Mouse (Mus musculus) naive thymus-derived CD4-positive, alpha-beta T cell, adult 2 months (primary cell): Measurements from ENCODE around the gene Col19a1.
"Not testable (repeated sequence)": the region's sequence is repeated elsewhere in the genome, so short reads cannot be mapped to it uniquely, and the experiment has no call there.

Source experiments
- DNase-seq: peaks from one replicate; pipeline ENCODE4 v3.0.0-alpha.2; 2011; ENCODE audit warnings: low read depth

Col19a1 gene

DNA sequence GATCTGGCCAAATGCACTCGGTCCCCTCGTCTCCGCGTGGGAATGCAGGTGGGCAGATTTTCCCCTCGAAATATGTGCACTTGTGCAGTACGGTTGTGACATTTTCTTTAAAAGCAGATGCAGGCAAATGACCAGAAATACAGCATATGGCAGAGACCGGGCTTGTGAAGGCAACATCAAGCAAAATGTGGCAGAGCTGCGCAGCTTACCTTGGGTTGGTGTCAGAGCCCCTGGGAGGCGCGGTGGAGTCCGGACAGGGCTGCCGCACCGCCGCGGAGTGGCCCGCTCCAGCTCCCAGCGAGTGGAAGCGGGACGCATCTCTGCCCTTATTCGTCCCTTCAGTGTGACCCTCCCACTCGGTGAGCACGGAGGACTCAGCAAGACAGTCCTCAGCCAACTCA lies at the start of gene Col19a1:
Col19a1 (minus strand) TSS at position 332 of the 401 bp plus-strand sequence.
- DNase-seq, result no peak

DNA sequence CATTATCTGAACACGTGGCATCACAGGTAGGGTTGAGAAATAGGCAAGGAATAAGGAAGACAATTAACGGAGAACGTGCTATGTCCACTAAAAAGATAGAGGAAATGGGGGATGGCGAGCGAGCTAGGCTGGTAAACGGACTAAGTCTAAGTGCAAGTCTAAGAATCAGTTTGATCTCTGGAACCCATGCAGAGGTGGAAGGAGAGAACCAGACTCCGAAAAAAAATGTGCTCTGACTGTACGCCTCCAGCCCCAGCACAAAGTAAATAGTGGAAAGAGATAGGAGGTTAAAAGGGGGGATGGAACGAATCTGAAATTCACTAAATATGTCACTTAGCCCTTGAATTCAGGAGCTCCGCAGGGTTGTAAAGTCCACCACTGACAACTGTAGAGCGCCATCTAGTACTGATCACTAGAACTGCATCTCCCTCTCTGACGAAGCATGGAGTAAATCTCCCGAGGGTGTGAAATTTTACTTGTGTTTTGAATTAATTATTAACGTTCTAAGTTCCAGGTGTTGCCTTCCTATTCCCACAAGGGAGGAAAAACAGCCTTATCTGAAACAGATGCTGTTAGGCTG lies 46.4 kb upstream of the Col19a1 start:
- DNase-seq, result no peak

DNA sequence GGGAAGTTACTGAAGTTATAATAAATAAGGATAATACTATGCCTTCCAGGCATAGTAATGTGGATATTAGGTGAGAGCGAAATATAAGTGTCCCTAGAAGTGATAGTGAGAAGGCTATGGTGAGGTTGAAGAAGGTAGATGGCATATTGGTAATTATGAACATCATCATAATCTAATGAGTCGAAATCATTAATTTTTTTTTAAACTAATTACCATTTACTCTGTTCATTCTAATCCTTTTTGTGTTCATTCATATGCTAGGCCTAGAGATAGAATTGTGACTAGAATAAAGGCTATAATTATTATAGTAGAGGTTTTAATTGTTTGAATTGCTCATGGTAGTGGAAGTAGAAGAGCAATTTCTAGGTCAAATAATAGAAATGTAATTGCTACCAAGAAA lies 25.3 kb upstream of the Col19a1 start:
- DNase-seq, result not testable (repeated sequence)

DNA sequence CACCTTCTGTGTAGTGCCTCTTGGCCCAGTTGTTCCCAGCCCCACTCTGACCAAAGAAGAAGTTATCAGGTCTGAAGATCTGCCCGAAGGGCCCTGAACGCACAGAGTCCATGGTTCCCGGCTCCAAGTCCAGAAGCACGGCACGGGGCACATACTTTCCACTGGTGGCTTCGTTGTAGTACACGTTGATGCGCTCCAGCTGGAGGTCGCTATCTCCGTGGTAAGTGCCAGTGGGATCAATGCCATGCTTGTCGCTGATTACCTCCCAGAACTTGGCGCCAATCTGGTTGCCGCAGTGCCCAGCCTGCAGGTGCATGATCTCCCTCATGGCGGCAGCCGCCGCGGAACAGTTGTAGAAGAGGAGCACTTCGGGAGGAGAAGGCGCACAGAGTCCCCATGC lies 7.8 kb upstream of the Col19a1 start:
- DNase-seq, result no peak

DNA sequence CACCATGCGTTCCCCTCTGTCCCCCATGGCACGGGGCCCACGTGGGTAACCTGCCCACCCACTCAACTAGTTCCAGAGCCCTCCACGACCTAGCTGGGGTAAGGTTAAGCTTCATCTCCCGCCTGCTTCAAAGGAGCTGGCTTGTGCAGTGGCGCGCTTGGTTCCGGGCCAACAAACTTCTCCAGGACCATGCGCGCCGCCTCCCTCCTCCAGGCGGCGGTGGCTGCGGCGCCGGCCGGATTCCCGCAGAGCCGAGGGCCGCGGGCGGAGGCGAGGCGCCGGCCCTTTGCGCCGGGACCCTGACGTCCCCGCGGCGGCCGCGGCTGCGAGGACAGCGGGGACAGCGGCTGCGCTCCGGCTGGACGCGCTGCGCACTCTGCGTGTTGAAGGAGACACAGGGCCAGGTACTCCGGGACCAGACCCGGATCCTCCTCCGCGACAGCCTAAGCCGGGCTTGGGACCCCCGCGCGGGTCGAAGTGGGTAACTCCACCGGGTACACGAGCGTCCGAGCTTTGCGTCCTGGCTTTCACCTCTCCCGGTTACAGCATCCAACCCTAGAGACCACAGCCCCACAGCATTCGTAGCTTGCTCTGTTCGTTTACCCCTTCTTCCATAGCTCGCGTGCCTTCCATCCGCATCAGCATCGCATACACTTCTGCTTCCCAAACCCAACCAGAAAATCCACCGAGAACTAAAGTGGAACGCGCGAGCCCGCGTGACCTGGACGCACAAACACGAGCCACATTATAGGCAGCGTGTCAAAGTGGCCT lies 717 bp downstream of the Col19a1 start:
- DNase-seq, result no peak

DNA sequence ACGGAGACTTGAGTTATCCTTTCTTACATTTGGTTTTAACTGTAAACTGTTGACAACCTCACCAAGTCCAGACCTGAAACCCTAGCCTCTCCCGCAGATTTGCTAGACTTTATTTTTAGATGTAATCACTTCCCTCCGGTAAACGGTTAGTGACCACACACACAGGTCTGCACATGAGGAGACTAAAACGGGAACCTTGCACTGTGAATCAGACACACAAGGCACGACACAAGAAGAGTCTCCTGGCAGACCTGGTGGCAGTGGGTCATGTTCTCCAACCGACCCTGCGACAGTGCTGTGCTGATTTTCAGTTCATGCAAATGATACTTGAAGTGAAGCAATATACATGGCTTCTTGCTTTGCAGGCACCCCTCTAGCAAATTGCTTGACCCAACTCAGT lies 14.7 kb downstream of the Col19a1 start:
- DNase-seq, result no peak

DNA sequence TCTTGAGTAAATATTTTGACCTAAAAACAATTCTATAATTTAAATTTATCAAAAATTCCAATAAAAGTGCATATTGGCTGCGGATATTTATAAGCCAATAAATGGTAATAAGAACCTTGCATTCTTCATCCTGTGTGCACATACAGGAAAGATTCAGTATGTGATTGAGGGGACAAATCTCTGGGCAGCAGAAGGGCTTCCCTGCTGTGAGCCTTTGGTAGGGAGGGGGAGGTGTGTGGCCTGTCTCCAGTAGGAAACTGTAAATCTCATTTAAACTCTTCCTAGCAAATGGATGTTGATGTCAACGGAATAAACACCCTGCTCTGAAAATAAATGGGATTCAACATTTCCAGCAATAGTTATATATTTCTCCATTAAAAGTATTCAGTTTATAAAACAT lies 23.2 kb downstream of the Col19a1 start:
- no peak for DNase-seq

DNA sequence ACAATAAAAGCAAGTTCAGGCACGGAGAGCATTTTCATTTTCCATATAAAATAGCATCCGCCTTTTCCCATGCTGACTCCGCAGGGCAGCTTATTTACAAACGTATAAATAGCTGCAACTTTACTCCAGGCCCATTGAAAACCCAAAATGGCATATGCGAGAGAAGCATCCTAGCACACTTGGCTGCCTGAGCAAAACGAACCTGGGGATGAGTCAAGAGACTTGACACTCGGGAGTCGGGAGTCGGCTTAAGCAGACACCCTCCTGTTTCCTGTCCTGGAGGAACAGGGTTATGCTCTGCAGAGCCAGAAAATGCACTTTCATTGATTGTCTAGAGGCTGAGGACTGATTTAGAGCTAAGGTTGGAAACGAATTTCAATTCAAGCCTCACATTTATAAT lies 29.3 kb downstream of the Col19a1 start:
- no peak for DNase-seq

DNA sequence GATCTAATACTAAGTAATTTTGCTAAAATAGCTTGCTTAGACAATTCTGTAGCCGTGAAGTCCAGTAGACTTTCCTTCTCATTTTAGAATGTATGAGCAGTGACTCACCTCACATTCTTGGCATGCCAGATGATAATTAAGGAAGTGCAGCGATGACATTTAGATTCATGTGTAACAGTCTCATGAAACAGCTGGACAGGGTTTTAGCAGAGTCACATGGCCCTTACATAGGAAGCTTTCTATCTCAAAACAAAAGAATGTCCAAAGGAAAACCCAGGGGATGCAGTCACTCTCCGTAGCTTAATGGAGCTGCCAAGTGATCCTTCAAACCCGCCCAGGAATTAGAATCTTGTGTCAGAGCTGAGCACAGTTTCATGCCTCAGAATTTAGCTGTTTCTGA lies 33.8 kb downstream of the Col19a1 start:
- DNase-seq, result no peak

DNA sequence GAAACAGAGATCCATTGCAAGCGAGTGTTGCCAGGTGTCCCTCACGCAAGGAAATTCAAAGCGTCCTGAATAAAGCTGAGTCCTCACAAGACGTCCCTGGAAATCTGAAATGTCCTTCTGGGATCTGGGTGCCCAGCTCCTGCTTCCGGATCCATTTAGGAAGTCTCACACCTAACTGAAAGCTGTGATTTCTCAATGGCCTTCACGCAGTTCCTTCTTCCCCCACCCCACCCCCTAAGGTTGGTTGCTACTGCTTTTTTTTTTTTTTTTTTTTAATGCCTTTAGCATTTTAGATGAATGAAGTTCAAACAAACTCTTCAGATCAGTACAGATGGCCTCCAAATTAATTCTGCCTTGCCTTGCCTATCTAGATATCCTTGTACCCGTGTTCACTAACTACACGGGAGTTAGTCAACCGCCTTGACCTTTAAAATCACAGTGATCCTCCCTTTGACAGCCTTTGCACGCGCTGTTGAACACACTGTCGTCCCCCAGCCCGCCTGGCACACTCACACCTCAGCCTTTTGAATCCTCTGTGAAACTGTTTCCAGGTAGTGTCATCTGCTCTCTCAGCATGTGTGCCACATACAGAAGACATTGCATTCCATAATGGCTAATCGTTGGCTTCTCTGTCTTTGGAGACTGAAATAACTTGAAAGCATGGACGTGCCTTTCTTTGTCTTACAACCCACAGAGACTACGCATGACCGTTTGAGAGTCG lies 36.6 kb downstream of the Col19a1 start:
- no peak for DNase-seq

DNA sequence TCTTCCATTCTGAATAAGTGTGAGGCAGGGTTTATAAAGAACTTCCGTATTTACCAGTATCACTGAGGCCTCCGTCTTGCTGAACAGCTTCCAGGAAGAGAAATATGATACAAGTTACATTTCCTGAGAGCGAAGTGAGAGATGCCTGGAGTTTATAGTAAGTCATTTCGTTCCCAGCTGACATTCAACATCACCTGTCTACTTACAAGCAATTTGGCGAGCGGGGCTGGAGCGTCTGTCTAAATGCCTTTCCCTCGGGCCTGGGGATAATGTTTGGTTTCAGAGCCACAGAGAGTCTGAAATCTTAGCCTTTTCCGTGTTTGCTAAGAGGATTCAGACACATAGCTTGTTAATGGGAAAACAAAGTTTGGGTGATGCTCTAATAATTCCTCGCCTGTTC lies 37.2 kb downstream of the Col19a1 start:
- DNase-seq, result no peak

DNA sequence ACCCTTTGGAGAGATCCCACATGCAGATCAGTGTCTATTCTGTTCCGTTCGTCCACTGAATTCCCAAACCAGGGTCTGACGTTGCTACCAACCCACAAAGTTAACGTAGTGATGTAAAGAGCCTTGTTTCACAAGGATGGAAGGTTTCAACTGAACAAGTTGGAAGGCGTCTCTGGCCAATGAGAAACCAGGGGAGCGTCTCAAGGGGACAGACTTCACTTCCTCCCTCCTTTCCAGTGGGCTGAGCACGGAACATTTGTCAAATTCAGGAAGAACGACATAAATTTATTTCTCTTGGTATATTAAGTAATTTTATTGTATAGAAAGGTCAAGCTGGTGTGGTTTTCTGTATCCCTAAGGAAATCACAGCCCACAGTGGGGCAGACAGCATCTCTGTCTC lies 38.2 kb downstream of the Col19a1 start:
- no peak for DNase-seq

DNA sequence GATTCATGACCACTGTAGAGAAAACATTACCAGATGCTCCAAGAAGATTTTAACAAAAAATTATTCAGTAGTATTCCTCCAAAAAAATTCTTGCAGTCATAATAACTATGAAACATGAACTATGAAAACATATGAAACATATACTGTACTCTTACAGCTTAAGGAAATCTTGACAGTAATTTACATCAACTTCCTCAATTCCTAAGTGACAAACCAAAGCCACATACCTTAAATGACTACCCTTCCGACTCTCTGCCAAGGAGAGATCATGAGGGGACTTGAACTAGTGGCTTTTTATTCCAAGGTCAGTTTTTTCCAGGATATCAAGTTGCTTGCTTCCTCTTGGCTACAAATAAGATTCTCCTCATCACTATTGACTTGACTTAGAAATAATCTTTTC lies 39.7 kb downstream of the Col19a1 start:
- DNase-seq, result no peak

DNA sequence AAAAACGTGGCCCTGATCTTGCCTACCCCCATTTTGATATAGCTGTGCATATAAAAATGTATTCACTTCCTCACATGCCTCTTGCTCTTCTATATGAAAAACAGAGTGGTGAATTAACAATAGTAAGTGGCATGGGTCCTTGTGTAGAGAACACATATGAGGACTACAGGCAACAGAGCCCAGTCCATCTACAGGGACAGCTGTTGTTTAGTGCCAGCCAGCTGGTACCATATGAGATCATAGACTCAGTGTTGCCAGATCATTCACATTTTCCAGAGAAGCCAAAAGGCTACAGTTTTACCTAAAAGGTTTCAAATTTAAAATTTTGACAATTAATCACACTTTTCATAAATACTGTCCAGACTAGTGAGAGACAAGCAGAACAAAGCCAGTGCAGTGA lies 47.4 kb downstream of the Col19a1 start:
- no peak for DNase-seq

DNA sequence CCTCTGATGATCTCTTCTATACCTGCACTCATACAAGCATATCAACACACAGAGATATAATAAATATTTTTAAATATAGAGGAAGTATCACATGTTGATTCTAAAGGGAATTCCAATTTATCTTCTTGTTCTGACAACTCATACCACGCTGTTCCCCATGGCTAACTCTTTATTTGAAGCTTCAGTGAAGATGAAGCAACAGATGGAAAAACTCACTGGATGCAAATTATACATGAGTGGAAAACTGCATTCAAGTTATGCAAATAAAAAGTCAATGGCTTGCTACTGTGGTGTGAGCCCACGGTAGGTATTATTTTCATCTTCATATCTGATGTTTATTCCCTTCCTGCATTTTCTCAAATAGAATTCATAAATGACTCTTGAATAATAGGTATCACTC lies 60.1 kb downstream of the Col19a1 start:
- DNase-seq, result no peak

DNA sequence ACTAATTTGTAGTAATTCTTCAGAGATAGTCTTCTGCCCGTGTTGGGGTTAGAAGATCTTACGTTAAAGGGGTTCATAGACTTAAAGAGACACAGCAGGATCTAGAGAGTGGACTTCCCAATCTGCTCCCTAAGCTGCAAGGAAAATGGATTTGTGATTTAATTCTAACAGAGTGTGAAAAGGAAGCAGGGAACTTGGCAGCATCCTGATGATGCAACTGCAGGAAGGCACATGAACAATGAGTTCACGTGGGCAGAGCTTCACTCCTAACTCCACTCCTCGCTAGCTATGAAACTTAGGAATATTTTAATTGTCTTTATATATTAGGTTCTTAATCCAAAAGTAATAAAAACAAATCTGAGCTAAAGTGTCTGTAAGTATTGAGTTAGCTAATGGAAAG lies 69.8 kb downstream of the Col19a1 start:
- no peak for DNase-seq

DNA sequence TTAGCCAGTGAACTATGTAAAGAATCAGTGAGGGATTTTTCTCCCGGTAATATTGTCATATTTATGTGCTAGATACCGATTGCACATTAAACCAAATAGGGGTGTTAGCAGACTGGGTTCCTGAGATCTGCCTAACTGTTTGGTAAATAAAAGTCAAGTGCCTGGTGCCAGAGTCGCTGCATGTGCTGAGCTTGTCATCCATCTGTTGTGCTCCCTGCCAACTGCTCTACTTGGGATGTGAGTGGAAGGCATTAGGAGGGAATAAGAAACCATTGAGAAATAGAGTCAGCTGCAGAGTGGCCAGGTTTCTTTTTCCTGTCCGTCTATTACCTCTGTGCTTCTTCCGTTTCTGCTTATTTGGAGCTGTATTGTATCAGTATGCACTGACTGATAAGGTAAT lies 71.9 kb downstream of the Col19a1 start:
- DNase-seq, result no peak

DNA sequence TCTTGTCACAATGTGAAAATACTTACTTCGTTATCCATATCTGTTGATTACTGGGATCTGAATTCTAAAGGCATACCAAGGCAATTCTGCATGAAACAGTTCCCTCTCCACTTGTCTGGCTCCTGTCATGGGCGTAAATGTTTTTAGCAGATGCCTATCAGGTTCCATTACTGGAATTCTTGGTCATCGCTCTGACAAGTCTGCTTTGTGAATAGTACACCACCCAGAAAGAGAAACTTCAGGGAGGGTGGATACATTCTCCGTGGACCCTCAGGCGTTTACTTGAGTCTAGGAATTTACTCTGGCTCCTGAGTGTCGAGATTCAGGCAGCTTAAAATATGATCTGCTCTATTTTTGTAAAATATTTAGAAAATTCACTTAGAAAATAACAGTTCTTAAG lies 75.7 kb downstream of the Col19a1 start:
- DNase-seq, result no peak

DNA sequence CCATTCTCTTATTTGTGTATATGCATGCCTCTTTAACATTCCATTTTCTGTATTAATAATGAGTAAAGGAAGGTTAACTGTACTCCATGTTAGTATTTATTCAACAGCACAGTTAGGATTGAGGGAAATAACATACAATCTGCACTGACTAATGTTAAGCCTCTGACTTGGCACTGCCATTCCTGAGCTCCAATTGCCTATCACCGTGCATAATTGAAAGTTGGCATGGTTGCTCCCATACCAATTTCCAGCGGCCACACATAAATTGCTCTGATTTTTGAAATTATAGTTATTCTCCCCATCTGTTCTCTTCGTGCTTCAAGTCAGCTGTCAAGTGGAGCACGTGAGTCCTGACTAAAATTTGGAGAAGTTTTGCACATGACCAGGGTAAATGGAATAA lies 91.9 kb downstream of the Col19a1 start:
- DNase-seq, result no peak

DNA sequence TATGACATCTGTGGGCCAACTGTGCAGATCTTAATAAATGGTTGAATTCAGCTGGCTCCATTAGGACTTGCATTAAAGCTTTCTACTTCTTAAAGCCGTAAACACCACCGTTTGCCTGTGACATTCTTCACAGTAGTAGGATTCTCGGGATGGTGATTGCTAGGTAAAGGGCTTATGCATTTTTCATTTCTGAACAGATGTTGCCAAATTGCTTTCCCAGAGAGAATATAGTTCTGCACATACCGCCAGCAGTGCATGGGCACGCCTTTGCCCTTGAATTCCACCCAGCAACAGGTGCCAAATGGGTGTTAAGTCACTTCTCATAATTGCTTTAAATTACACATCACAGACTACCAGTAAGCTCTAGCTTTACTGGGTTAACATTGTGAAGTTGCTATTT lies 103.1 kb downstream of the Col19a1 start:
- no peak for DNase-seq

DNA sequence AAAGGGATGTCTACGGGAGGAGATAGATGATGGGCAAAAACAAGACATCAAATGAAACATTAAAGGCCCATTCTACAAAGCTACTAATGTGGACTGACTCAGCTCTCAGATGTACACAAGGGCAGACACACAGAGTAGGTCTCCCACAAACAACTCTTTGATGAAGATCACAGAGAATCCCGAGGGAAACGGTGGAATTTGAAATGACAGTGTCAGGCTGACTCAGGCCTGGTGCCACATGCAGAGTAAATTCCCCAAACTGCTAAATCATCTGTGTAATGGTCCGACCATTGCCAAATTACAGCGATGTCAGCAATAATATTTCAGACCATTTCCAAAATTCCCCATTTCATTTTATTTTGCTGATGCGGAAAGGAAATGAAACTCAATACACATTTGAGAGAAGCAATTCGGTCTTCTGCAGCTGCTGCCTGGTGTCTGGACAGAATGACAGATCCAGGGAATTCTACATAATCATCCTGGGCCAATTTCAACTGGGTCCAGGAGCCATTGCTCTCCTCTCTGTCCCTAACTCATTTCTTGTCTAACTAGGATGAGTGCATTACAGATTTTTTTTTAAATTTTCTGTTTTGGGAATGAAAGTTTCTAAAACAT lies 116.1 kb downstream of the Col19a1 start:
- DNase-seq, result no peak

DNA sequence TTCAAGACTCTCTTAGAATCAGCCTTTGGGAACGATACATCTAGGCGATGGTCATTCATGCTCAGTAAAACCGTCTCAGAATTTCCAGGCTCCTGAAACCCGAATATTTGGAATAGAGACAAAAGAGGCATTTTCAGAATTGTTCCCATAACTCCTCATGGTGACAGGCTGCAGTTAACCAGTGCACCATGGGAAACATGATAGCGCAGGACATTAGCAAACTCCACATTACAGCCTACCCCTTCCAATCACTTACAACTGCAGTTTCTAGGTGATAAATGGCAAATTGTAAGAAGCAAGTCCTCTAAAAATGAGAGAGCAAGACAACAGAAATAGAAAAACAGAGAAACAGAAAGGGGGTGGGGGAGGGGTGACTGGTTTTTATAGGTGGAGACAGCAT lies 116.6 kb downstream of the Col19a1 start:
- DNase-seq, result no peak

DNA sequence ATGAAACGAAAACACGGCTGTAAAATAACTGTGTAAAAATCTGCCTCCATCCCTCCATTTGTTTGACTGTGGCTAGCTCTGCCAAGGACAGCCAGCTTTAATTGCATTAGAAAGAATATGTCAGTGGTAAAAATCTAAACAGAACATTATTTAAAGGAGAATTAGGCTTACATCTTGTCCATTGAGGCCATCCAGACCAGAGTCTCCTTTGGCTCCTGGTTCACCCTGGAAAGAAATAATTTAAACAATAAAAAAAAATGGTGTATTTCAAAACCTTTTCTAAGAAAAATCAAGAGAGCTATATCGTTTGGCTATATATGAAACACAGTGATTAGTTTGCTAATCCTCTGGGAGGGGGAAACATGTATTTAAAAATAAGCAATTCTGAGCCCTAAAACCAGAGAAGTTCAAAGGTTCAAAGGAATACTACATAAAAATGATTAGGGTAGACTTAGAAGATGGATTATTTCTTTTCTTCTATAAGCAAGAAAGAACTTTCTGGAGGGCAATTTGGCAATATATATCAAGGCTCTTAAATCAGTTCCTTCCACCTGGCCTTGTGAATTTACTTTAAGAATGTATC lies 125.9 kb downstream of the Col19a1 start:
- DNase-seq, result no peak
